Mouse (Mus musculus) urinary bladder, postnatal 36 days (tissue): Measurements from ENCODE around the gene Upk1a.
A peak's percentile ranks its signal among the peaks of the same experiment; 100 is the strongest.

Source experiments
- DNase-seq, 2 experiments: peaks; one replicate each; pipeline ENCODE4 v3.0.0; 2022; ENCODE audit warnings: low spot score in 2 of 2, mixed read lengths in 1 of 2

The Upk1a gene

GRCm38 (mm10) chr7:30612654-30613402 is at the start of gene Upk1a:
TSS of gene Upk1a (minus strand) at chr7:30612847.
- peak; percentile 58 to 70 for DNase-seq

GRCm38 (mm10) chr7:30649591-30650540 is 37.2 kb upstream of the Upk1a start, which contains the start of gene Rbm42:
TSS of gene Rbm42 (minus strand) at chr7:30650317.
- DNase-seq: peak; percentile 97 to 99

GRCm38 (mm10) chr7:30639083-30639482 is 26.4 kb upstream of the Upk1a start:
- DNase-seq: no peak

GRCm38 (mm10) chr7:30636395-30636794 is 23.7 kb upstream of the Upk1a start:
- DNase-seq: no peak

- no peak for DNase-seq
Observed at GRCm38 (mm10) chr7:30635752-30636151, 23.1 kb upstream of the Upk1a start, which contains the start of gene Etv2. TSS of gene Etv2 (minus strand) at chr7:30635852.

- no peak for DNase-seq
Observed at GRCm38 (mm10) chr7:30634621-30635020, 22.0 kb upstream of the Upk1a start.

- DNase-seq: no peak
Observed at GRCm38 (mm10) chr7:30633762-30634412, 21.2 kb upstream of the Upk1a start.

- no peak for DNase-seq
Observed at GRCm38 (mm10) chr7:30629013-30629412, 16.4 kb upstream of the Upk1a start.

- DNase-seq: no peak
Observed at GRCm38 (mm10) chr7:30626647-30627046, 14.0 kb upstream of the Upk1a start.

- peak; percentile 72 to 86 for DNase-seq
Observed at GRCm38 (mm10) chr7:30625530-30626384, 13.1 kb upstream of the Upk1a start, which contains the start of gene Cox6b1. TSS of gene Cox6b1 (minus strand) at chr7:30626151.

GRCm38 (mm10) chr7:30619202-30619601 is 6.6 kb upstream of the Upk1a start:
- DNase-seq: no peak

- no peak for DNase-seq
Observed at GRCm38 (mm10) chr7:30618658-30619057, 6.0 kb upstream of the Upk1a start.

GRCm38 (mm10) chr7:30615049-30615760 is 2.6 kb upstream of the Upk1a start:
- DNase-seq: no peak

- no peak for DNase-seq
Observed at GRCm38 (mm10) chr7:30614454-30614853, 1.8 kb upstream of the Upk1a start.

- peak; percentile 62 to 75 for DNase-seq
Observed at GRCm38 (mm10) chr7:30613529-30614112, 974 bp upstream of the Upk1a start.

- no peak for DNase-seq
Observed at GRCm38 (mm10) chr7:30610043-30610442, 2.6 kb downstream of the Upk1a start.

- no peak for DNase-seq
Observed at GRCm38 (mm10) chr7:30608476-30608875, 4.2 kb downstream of the Upk1a start.

- peak in 1 of 2 experiments; percentile 60 for DNase-seq
Observed at GRCm38 (mm10) chr7:30607706-30608309, 4.8 kb downstream of the Upk1a start.

- no peak for DNase-seq
Observed at GRCm38 (mm10) chr7:30604944-30605343, 7.7 kb downstream of the Upk1a start.
